Mouse (Mus musculus): ENCODE data around the gene Emp1. TPM values are rescaled to one million over a fixed set of nuclear protein-coding genes. Genes with fewer than 3 reads are reported as not detected.

The Emp1 gene
- polyA plus RNA-seq (2016; fragmentation: Nextera tagmentation; extraction: Ambion mirVana), result 12.3 and 12.7 TPM in 2 replicates

DNA sequence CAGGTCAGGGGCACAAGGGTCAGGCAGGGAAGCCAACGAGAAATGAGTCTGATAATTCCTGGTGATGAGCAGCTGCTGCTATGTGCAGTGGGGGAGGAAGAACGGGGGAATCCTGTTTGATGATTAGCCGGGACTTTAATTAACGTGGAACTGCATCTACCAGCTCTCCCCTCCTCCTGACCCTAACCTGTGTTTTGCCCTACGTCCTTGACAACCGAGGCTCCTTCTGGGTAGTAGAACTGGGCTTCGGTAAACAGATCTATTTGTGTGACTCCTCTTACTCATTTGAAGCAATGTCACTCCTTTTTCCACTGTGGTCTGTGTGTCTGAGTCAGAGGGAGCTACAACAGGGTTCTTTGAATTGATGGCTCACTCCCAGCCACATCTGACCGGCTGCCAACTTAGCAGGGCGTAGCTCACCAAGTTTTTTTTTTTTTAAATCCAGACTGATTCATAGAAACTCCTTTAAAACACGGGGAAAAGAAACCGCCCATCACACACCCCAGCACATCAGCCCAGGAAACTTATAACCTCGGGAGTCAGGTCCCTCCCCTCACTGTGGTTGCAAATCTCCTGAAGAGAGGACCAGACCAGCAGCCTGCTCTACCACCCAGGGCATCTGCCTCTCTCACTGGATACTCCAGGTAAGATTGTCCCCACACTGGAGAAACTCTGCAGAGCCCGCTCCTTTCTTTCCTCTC, at the start of gene Emp1:
TSS of gene Emp1 (plus strand) at position 87 of the 701 bp plus-strand sequence.
- no peak for ATAC-seq (ENCODE audit: low FRiP score, low read depth)
- 56% methylated on average over 13 of the region's 13 CpGs for WGBS
- H3K9me3 ChIP-seq, result no peaks in the 10 kb centered on the region
- H3K9ac ChIP-seq, result no peak within 1 kb of the TSS
- H3K27me3 ChIP-seq (replicated peaks), result no peaks in the 10 kb centered on the region
- no peaks in the 10 kb centered on the region for H3K36me3 ChIP-seq
- no peak within 1 kb of the TSS for H3K27ac ChIP-seq
- peaks cover 8% of the 10 kb centered on the region; the same call in 1 of the 2 replicates for H3K4me1 ChIP-seq
- H3K4me3 ChIP-seq, result no peak within 1 kb of the TSS
- 0 out of 2 replicates have a peak within 1 kb of the TSS, but pooled peaks have one; percentile 4 for H3K4me2 ChIP-seq (replicated peaks)

DNA sequence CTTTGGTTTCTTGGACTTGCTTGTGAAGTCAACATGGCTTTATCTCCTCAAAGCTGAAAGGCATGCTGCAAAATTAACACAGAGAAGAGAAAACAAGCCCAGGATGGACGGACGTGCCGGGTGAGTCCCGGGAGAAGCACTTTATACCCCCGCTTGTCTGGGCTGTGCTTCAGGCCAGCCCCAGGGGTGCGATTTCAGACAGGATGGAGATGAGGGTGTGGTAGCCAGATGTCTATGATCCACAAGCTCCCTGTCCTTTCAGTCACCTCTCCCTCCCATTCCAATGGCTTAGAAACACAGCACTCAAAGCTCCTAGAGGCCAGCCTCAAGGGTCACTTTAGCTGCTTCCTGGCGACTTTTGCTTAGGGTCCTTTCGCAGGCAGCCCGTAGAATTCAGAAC, 48.4 kb upstream of the Emp1 start:
- H3K27me3 ChIP-seq (replicated peaks), result no peaks in the 10 kb centered on the region
- H3K9me3 ChIP-seq, result no peaks in the 10 kb centered on the region
- no peak for ATAC-seq (ENCODE audit: low FRiP score, low read depth)
- H3K9ac ChIP-seq, result no peak overlapping the region
- H3K36me3 ChIP-seq, result no peaks in the 10 kb centered on the region
- H3K4me1 ChIP-seq, result no peaks in the 10 kb centered on the region
- no peak overlapping the region for H3K4me3 ChIP-seq
- H3K27ac ChIP-seq, result no peak overlapping the region
- WGBS, result 65% methylated on average over 9 of the region's 9 CpGs
- no peak overlapping the region for H3K4me2 ChIP-seq (replicated peaks)

DNA sequence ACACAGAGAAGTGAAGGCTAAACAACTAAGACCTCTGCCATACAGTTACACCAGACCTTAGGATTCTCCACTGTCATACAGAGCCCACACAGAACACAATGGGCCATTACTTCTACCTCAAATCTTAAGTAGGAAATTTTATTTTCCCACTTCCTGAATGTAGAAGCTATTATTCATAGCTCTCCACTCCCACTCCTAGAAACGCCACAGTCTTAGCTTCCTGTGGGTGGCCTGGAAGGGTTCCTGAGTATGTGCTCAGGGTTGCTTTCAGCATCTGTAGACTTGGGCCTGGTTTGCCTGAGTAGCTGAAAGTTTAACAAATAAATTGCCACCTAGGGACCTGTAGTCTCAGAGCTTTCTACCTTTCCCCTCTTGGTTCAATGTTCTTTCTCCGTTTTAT, 46.2 kb upstream of the Emp1 start:
- ATAC-seq (ENCODE audit: low FRiP score, low read depth), result no peak
- H3K4me1 ChIP-seq, result no peaks in the 10 kb centered on the region

DNA sequence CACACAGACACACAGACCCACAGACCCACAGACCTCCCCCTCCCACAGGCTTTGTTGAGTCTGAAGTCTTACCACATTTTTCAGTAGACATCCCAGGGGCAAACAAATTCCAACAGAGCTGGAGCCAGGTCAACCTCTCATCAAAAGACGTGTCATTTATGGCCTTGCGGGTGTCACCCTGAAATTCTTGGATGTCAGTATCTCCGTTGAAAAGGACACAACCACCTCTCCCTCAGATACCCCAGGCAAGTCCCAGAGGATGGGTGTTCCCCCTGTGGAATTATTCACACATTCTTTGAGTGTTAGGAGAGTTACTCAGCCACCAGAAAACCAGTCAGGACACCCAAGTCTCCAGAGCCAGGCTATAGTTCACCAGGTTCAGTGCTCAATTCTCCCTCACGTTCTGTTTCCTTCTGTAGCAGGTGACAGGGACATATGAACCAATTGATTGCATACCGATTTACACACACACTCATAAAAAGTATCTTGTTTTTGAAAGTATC, 42.9 kb upstream of the Emp1 start:
- Histone ChIP-seq H3K4me2 (replicated peaks) (no peak overlapping the region), H3K27me3 (replicated peaks) (no peaks in the 10 kb centered on the region), H3K27ac (no peak overlapping the region), H3K4me3 (no peak overlapping the region), H3K9me3 (no peaks in the 10 kb centered on the region), H3K9ac (no peak overlapping the region), H3K4me1 (peaks cover 11% of the 10 kb centered on the region), H3K36me3 (no peaks in the 10 kb centered on the region)
- no peak for ATAC-seq (ENCODE audit: low FRiP score, low read depth)
- 79% methylated on average over 5 of the region's 5 CpGs for WGBS

More for the DNA sequence above, 46.2 kb upstream of the Emp1 start:
- Histone ChIP-seq H3K4me3 (no peak overlapping the region), H3K9ac (no peak overlapping the region), H3K36me3 (no peaks in the 10 kb centered on the region), H3K4me2 (replicated peaks) (no peak overlapping the region), H3K27ac (no peak overlapping the region), H3K27me3 (replicated peaks) (no peaks in the 10 kb centered on the region), H3K9me3 (no peaks in the 10 kb centered on the region)
- WGBS, result 82% methylated on average over 2 of the region's 2 CpGs

DNA sequence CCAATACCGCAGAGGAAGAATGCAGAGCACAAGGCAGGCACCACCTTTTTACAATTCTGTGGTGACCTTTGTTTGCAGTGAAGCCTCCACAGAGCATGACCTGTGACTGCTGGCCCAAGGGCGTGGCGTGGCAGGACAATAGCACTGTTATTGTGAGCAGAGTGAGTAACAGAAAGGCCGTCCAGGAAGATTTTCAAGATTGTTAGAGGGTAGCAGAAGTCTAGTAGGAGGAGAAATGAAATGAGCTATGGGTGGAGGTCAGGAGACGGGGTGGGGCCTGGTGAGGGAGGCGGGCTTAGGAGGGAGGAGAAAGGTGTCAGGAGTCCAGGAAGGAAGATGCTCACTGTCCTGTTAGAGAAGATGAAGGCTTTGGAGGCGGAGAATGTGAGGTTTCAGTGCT, 39.6 kb upstream of the Emp1 start:
- Histone ChIP-seq H3K27me3 (replicated peaks) (no peaks in the 10 kb centered on the region), H3K36me3 (no peaks in the 10 kb centered on the region), H3K9me3 (no peaks in the 10 kb centered on the region), H3K27ac (no peak overlapping the region), H3K4me2 (replicated peaks) (no peak overlapping the region), H3K4me1 (peaks cover 11% of the 10 kb centered on the region), H3K9ac (no peak overlapping the region), H3K4me3 (no peak overlapping the region)
- WGBS, result 63% methylated on average over 7 of the region's 7 CpGs
- no peak for ATAC-seq (ENCODE audit: low FRiP score, low read depth)

DNA sequence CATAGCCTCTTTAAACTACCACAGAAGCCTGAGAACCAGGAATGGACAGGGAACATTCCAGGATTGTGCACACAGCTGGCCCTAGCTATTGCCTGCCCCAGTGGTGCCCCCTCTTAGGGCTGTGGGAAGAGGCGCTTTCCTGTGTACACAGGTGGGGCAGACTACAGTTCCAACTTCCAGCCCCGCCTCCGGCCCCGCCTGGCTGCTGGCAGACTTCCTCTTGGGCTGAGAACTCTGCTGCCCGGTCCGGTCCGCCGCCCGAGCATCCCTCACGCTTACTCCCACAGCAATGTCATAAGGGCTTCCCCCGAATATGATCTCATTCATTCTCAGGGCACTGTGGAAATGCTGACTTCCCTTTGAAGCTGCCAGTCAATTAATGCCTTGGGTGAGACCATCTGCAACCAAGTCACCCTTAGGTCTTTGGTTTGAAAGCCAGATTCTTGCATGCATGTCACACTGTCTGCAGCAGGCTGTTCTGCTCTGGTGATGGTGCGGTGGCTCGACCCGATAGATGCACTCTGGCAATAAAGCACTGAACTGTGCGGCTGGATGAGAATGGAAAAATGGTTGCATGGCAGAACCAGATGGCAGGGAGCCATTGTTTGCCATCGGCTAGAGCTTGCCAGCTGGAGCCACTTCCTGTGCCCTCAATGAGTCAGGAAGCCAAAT, 38.9 kb upstream of the Emp1 start:
- H3K4me3 ChIP-seq, result no peak overlapping the region
- no peaks in the 10 kb centered on the region for H3K36me3 ChIP-seq
- peaks cover 11% of the 10 kb centered on the region for H3K4me1 ChIP-seq
- no peaks in the 10 kb centered on the region for H3K9me3 ChIP-seq
- H3K9ac ChIP-seq, result no peak overlapping the region
- H3K4me2 ChIP-seq (replicated peaks), result 0 out of 2 replicates have a peak overlapping the region, but pooled peaks have one; percentile 16
- WGBS, result 48% methylated on average over 16 of the region's 16 CpGs
- H3K27me3 ChIP-seq (replicated peaks), result no peaks in the 10 kb centered on the region
- no peak overlapping the region for H3K27ac ChIP-seq
- 0 out of 2 replicates have a peak, but pooled peaks have one; percentile 21 for ATAC-seq (ENCODE audit: low FRiP score, low read depth)

DNA sequence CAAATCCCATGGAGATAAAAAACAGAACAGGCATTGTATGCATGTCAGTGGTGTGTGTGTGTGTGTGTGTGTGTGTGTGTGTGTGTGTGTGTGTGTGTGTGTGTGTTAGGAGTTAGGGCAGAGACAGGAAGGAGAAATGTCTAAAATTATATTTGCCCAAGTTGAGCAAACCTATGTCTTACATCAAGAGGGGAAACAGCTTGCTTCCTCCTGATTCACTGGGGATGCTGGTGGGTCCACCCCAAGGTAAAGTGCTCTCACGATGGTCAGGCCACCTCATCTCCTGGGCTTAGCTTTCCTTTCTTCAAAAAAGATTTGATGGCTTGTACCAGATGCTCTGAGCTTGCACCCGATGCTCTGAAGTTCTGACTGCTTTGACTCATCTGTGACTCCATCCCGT, 38.2 kb upstream of the Emp1 start:
- no peaks in the 10 kb centered on the region for H3K27me3 ChIP-seq (replicated peaks)
- H3K9me3 ChIP-seq, result no peaks in the 10 kb centered on the region
- 76% methylated on average over 3 of the region's 3 CpGs for WGBS
- no peak overlapping the region for H3K9ac ChIP-seq
- H3K4me2 ChIP-seq (replicated peaks), result no peak overlapping the region
- no peak for ATAC-seq (ENCODE audit: low FRiP score, low read depth)
- H3K4me3 ChIP-seq, result no peak overlapping the region
- H3K4me1 ChIP-seq, result peaks cover 11% of the 10 kb centered on the region
- no peaks in the 10 kb centered on the region for H3K36me3 ChIP-seq
- no peak overlapping the region for H3K27ac ChIP-seq

DNA sequence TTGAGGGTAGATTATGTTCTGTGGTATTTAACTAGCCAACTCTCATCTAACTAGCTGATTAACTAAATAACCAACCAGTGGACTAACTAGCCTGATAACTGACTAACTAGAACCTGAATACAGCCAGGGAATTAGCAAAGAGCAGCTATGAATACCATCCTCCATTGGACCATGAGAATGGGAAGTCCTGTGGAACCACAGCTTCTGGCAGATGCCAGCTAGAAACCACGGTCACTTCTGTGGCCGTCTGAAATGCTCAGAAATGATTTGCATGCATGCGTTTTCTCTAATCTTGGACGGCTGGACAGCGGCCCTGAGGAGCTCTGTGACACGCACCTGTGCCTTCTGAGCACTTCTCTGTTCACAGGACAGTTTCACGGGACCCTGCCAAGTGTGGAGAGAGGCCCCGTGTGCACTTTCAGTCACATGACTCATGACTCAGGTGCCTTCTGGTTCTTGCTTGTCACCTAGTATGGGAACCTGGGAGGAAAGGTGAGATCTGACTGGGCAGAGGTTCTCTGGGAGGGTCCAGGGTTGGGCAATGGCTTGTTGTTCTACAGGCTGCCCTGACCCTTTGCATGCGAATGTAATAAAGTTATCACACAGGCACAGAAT, 37.6 kb upstream of the Emp1 start:
- no peaks in the 10 kb centered on the region for H3K36me3 ChIP-seq
- no peak for ATAC-seq (ENCODE audit: low FRiP score, low read depth)
- H3K9ac ChIP-seq, result no peak overlapping the region
- peaks cover 11% of the 10 kb centered on the region for H3K4me1 ChIP-seq
- H3K9me3 ChIP-seq, result no peaks in the 10 kb centered on the region
- no peaks in the 10 kb centered on the region for H3K27me3 ChIP-seq (replicated peaks)
- no peak overlapping the region for H3K4me3 ChIP-seq
- H3K27ac ChIP-seq, result no peak overlapping the region
- no peak overlapping the region for H3K4me2 ChIP-seq (replicated peaks)
- WGBS, result 80% methylated on average over 9 of the region's 9 CpGs

DNA sequence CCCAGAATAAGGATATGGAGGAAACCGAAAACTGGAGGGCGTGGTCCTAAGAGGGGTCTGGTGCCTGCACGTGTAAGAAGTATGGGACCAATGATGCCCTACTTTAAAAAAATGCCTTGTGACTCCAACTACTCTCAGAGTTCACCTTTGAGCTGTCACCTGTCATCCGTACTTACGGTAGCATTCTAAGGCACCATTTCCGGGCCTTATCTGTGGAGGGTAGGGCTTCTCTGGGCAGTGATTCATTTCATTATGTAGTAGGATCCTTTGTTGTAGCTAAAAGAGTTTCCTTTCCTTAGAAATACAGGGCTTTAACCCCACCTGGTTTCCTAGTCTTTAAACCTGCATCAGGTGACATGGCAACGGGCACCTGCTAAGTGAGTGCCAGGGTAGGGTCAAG, 35.5 kb upstream of the Emp1 start:
- ATAC-seq (ENCODE audit: low FRiP score, low read depth), result no peak

DNA sequence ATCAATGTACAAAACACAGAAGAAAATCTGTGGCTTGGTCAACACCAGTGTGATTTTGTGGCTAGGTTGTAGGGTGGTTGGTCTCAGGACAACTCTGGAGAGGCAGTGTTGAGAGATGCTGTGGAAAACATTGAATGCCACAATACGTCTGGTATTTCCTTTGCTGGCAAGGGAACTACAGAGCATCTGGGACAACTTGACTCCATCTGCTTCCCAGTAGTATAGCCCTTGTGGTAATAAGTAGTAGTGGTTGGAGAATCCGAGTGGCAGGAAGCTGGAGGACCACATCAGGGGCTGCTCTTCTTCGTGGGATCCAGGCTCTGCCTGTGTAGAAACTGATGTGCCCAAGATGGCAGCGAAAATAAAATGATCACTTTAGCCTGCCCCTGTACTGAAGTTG, 30.4 kb upstream of the Emp1 start:
- WGBS, result 85% methylated on average over 4 of the region's 4 CpGs
- no peaks in the 10 kb centered on the region for H3K9me3 ChIP-seq

More for the DNA sequence above, 35.5 kb upstream of the Emp1 start:
- no peak overlapping the region for H3K9ac ChIP-seq
- H3K4me2 ChIP-seq (replicated peaks), result no peak overlapping the region
- 89% methylated on average over 7 of the region's 7 CpGs for WGBS
- no peaks in the 10 kb centered on the region for H3K36me3 ChIP-seq
- no peak overlapping the region for H3K27ac ChIP-seq
- H3K9me3 ChIP-seq, result no peaks in the 10 kb centered on the region
- no peak overlapping the region for H3K4me3 ChIP-seq
- H3K27me3 ChIP-seq (replicated peaks), result no peaks in the 10 kb centered on the region
- peaks cover 11% of the 10 kb centered on the region for H3K4me1 ChIP-seq

DNA sequence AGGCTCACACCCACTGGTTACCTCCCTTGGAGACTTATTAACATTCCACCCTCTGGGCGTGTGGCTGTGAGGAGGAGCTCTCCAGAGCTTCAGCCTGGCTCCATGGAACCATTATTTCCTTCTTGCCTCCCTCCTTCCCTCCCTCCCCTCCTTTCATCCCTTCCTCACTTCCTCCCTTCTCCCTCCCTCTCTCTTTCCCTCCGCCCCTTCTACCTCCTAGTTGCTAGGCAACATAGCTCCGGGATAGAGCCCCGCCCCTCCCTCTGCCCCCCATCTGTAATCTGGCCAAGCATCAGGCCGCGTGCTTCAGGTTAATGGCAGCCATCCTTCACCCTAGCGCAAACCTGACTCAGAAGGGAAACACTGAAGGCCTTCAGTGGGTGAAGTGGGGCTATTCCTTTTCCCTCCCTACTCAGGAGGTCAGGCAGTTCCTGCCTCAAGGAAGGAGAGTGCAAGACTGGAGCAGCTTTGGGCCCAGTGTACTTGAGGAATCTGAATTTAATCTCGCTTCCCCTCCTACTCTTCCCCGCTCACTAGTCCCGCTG, 29.5 kb upstream of the Emp1 start:
- peak; percentile 82 for ATAC-seq (ENCODE audit: low FRiP score, low read depth)
- peak overlapping the region; percentile 20; the same call in 1 of the 2 replicates for H3K27ac ChIP-seq
- WGBS, result 17% methylated on average over 10 of the region's 10 CpGs
- H3K4me3 ChIP-seq, result no peak overlapping the region
- H3K27me3 ChIP-seq (replicated peaks), result no peaks in the 10 kb centered on the region
- peaks cover 10% of the 10 kb centered on the region for H3K4me1 ChIP-seq
- H3K36me3 ChIP-seq, result no peaks in the 10 kb centered on the region
- no peak overlapping the region for H3K9ac ChIP-seq
- H3K4me2 ChIP-seq (replicated peaks), result peak overlapping the region; percentile 37
- H3K9me3 ChIP-seq, result no peaks in the 10 kb centered on the region

More for the DNA sequence above, 30.4 kb upstream of the Emp1 start:
- H3K27me3 ChIP-seq (replicated peaks), result no peaks in the 10 kb centered on the region
- H3K36me3 ChIP-seq, result no peaks in the 10 kb centered on the region
- H3K4me2 ChIP-seq (replicated peaks), result no peak overlapping the region
- H3K4me3 ChIP-seq, result no peak overlapping the region
- H3K27ac ChIP-seq, result no peak overlapping the region
- ATAC-seq (ENCODE audit: low FRiP score, low read depth), result no peak
- H3K9ac ChIP-seq, result no peak overlapping the region
- peaks cover 10% of the 10 kb centered on the region for H3K4me1 ChIP-seq

All from neural tube, embryonic 12.5 days (tissue).